Mouse (Mus musculus) skeletal muscle tissue, adult 2 months (tissue): ENCODE results near the gene Pkd1l1.

Experiments
- DNase-seq: peaks from one replicate; pipeline ENCODE4 v3.0.0-alpha.2; 2012; ENCODE audit warnings: low read depth, low spot score

Gene Pkd1l1

GRCm38 (mm10) chr11:8973166-8973565 is at the start of gene Pkd1l1:
Pkd1l1 (minus strand) TSS chr11:8973266.
- DNase-seq, result no peak

GRCm38 (mm10) chr11:9020207-9020606 is 47.1 kb upstream of the Pkd1l1 start:
- no peak for DNase-seq

GRCm38 (mm10) chr11:9018491-9019267 is 45.6 kb upstream of the Pkd1l1 start:
- DNase-seq, result no peak

GRCm38 (mm10) chr11:9014740-9015139 is 41.7 kb upstream of the Pkd1l1 start:
- DNase-seq, result no peak

GRCm38 (mm10) chr11:9011348-9011747 is 38.3 kb upstream of the Pkd1l1 start:
- DNase-seq, result no peak

- DNase-seq, result peak; percentile 56
Observed at GRCm38 (mm10) chr11:9010853-9011339, 37.8 kb upstream of the Pkd1l1 start, which contains the start of gene Hus1. Hus1 (minus strand) TSS chr11:9011191.

GRCm38 (mm10) chr11:9010416-9010815 is 37.4 kb upstream of the Pkd1l1 start:
- peak; percentile 5 for DNase-seq

- DNase-seq, result no peak
Observed at GRCm38 (mm10) chr11:9008761-9009160, 35.7 kb upstream of the Pkd1l1 start.

- DNase-seq, result no peak
Observed at GRCm38 (mm10) chr11:8988084-8988483, 15.0 kb upstream of the Pkd1l1 start.

- no peak for DNase-seq
Observed at GRCm38 (mm10) chr11:8986058-8986457, 13.0 kb upstream of the Pkd1l1 start.

- peak; percentile 48 for DNase-seq
Observed at GRCm38 (mm10) chr11:8983237-8983861, 10.3 kb upstream of the Pkd1l1 start.

GRCm38 (mm10) chr11:8978154-8978553 is 5.1 kb upstream of the Pkd1l1 start:
- DNase-seq, result no peak

- DNase-seq, result no peak
Observed at GRCm38 (mm10) chr11:8972093-8972492, 973 bp downstream of the Pkd1l1 start.

- DNase-seq, result no peak
Observed at GRCm38 (mm10) chr11:8970509-8970908, 2.6 kb downstream of the Pkd1l1 start.

- DNase-seq, result no peak
Observed at GRCm38 (mm10) chr11:8968094-8968493, 5.0 kb downstream of the Pkd1l1 start.

- no peak for DNase-seq
Observed at GRCm38 (mm10) chr11:8958572-8958971, 14.5 kb downstream of the Pkd1l1 start.

- no peak for DNase-seq
Observed at GRCm38 (mm10) chr11:8958108-8958507, 15.0 kb downstream of the Pkd1l1 start.

- no peak for DNase-seq
Observed at GRCm38 (mm10) chr11:8957023-8957422, 16.0 kb downstream of the Pkd1l1 start.

GRCm38 (mm10) chr11:8955678-8956077 is 17.4 kb downstream of the Pkd1l1 start:
- DNase-seq, result no peak

- no peak for DNase-seq
Observed at GRCm38 (mm10) chr11:8949765-8950430, 23.2 kb downstream of the Pkd1l1 start.

- no peak for DNase-seq
Observed at GRCm38 (mm10) chr11:8948871-8949270, 24.2 kb downstream of the Pkd1l1 start.

- no peak for DNase-seq
Observed at GRCm38 (mm10) chr11:8944114-8944513, 29.0 kb downstream of the Pkd1l1 start.
